Mouse (Mus musculus): ENCODE measurements around the gene Inpp5d. TPM values are rescaled to one million over a fixed set of nuclear protein-coding genes. Genes with fewer than 3 reads are reported as not detected.

Gene Inpp5d
- polyA plus RNA-seq, 1 experiment from 2014 or later: 3.7 TPM

- H3K27me3 ChIP-seq (ENCODE audit: control insufficient read depth, insufficient read depth, low read length): no peaks in the 10 kb centered on the region
- ATAC-seq (ENCODE audit: low FRiP score) (no peak), DNase-seq (ENCODE audit: low spot score) (no peak)
- H3K36me3 ChIP-seq (ENCODE audit: control insufficient read depth, insufficient read depth, low read length): no peaks in the 10 kb centered on the region
- no peak overlapping the region for H3K27ac ChIP-seq (ENCODE audit: low read depth, low read length)
- H3K4me1 ChIP-seq (replicated peaks; ENCODE audit: control insufficient read depth, insufficient read depth, low read length): no peaks in the 10 kb centered on the region
- H3K9me3 ChIP-seq (ENCODE audit: control insufficient read depth, low read length): no peaks in the 10 kb centered on the region
- H3K4me3 ChIP-seq (ENCODE audit: low read depth, low read length): no peak overlapping the region
- no peak overlapping the region for H3K9ac ChIP-seq (ENCODE audit: low read depth, low read length)
- WGBS: 80% methylated on average over 2 of the region's 2 CpGs
- no peak overlapping the region for H3K4me2 ChIP-seq (replicated peaks; ENCODE audit: low read depth, low read length)
Observed at GRCm38 (mm10) chr1:87628085-87628484, 8.0 kb downstream of the Inpp5d start.

DNA sequence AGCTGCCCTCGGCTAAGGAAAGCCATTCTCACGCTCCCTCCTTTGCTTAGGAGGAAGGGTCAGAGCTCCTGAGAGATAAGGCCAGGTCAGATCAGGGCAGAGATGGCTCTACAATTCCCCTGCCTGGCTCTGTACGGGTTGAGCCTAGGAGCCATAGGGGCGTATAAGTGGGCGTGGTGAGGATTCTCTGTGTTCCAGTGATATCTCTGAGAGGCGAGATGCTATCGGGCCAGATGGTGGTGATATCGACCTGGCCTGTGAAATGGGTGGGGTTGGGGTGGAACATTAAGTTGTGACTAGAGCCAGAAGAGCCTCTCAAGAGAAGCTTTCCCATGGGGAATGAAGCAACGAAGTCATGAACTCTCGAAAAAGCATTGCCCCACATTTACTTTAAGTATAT is 11.5 kb downstream of the Inpp5d start:
- Histone ChIP-seq H3K9ac (ENCODE audit: low read depth, low read length) (no peak overlapping the region), H3K27ac (ENCODE audit: low read depth, low read length) (no peak overlapping the region), H3K27me3 (ENCODE audit: control insufficient read depth, insufficient read depth, low read length) (no peaks in the 10 kb centered on the region), H3K4me1 (replicated peaks; ENCODE audit: control insufficient read depth, insufficient read depth, low read length) (no peaks in the 10 kb centered on the region), H3K4me2 (replicated peaks; ENCODE audit: low read depth, low read length) (no peak overlapping the region), H3K9me3 (ENCODE audit: control insufficient read depth, low read length) (no peaks in the 10 kb centered on the region), H3K36me3 (ENCODE audit: control insufficient read depth, insufficient read depth, low read length) (no peaks in the 10 kb centered on the region), H3K4me3 (ENCODE audit: low read depth, low read length) (no peak overlapping the region)
- DNase-seq (ENCODE audit: low spot score): no peak
- 80% methylated on average over 10 of the region's 10 CpGs for WGBS
- no peak for ATAC-seq (ENCODE audit: low FRiP score)

- Histone ChIP-seq H3K9me3 (ENCODE audit: control insufficient read depth, low read length) (no peaks in the 10 kb centered on the region), H3K27me3 (ENCODE audit: control insufficient read depth, insufficient read depth, low read length) (no peaks in the 10 kb centered on the region), H3K27ac (ENCODE audit: low read depth, low read length) (no peak overlapping the region), H3K4me2 (replicated peaks; ENCODE audit: low read depth, low read length) (no peak overlapping the region), H3K4me1 (replicated peaks; ENCODE audit: control insufficient read depth, insufficient read depth, low read length) (no peaks in the 10 kb centered on the region), H3K9ac (ENCODE audit: low read depth, low read length) (no peak overlapping the region), H3K36me3 (ENCODE audit: control insufficient read depth, insufficient read depth, low read length) (no peaks in the 10 kb centered on the region), H3K4me3 (ENCODE audit: low read depth, low read length) (no peak overlapping the region)
- WGBS: 76% methylated on average over 6 of the region's 6 CpGs
- DNase-seq (ENCODE audit: low spot score): no peak
- ATAC-seq (ENCODE audit: low FRiP score): no peak
Observed at GRCm38 (mm10) chr1:87632163-87632562, 12.1 kb downstream of the Inpp5d start.

- Histone ChIP-seq H3K27ac (ENCODE audit: low read depth, low read length) (no peak overlapping the region), H3K27me3 (ENCODE audit: control insufficient read depth, insufficient read depth, low read length) (no peaks in the 10 kb centered on the region), H3K9ac (ENCODE audit: low read depth, low read length) (no peak overlapping the region), H3K9me3 (ENCODE audit: control insufficient read depth, low read length) (no peaks in the 10 kb centered on the region), H3K36me3 (ENCODE audit: control insufficient read depth, insufficient read depth, low read length) (no peaks in the 10 kb centered on the region), H3K4me3 (ENCODE audit: low read depth, low read length) (no peak overlapping the region), H3K4me1 (replicated peaks; ENCODE audit: control insufficient read depth, insufficient read depth, low read length) (no peaks in the 10 kb centered on the region), H3K4me2 (replicated peaks; ENCODE audit: low read depth, low read length) (no peak overlapping the region)
- WGBS: 81% methylated on average over 12 of the region's 12 CpGs
- DNase-seq (ENCODE audit: low spot score): no peak
- no peak for ATAC-seq (ENCODE audit: low FRiP score)
Observed at GRCm38 (mm10) chr1:87636716-87637117, 16.6 kb downstream of the Inpp5d start.

GRCm38 (mm10) chr1:87637121-87637877 is 17.2 kb downstream of the Inpp5d start:
- Histone ChIP-seq H3K4me2 (replicated peaks; ENCODE audit: low read depth, low read length) (no peak overlapping the region), H3K27ac (ENCODE audit: low read depth, low read length) (no peak overlapping the region), H3K27me3 (ENCODE audit: control insufficient read depth, insufficient read depth, low read length) (no peaks in the 10 kb centered on the region), H3K36me3 (ENCODE audit: control insufficient read depth, insufficient read depth, low read length) (no peaks in the 10 kb centered on the region), H3K9me3 (ENCODE audit: control insufficient read depth, low read length) (no peaks in the 10 kb centered on the region), H3K9ac (ENCODE audit: low read depth, low read length) (no peak overlapping the region), H3K4me3 (ENCODE audit: low read depth, low read length) (no peak overlapping the region), H3K4me1 (replicated peaks; ENCODE audit: control insufficient read depth, insufficient read depth, low read length) (no peaks in the 10 kb centered on the region)
- WGBS: 86% methylated on average over 4 of the region's 4 CpGs
- no peak for DNase-seq (ENCODE audit: low spot score)
- peak; percentile 35; the same call in 1 of the 2 replicates for ATAC-seq (ENCODE audit: low FRiP score)

DNA sequence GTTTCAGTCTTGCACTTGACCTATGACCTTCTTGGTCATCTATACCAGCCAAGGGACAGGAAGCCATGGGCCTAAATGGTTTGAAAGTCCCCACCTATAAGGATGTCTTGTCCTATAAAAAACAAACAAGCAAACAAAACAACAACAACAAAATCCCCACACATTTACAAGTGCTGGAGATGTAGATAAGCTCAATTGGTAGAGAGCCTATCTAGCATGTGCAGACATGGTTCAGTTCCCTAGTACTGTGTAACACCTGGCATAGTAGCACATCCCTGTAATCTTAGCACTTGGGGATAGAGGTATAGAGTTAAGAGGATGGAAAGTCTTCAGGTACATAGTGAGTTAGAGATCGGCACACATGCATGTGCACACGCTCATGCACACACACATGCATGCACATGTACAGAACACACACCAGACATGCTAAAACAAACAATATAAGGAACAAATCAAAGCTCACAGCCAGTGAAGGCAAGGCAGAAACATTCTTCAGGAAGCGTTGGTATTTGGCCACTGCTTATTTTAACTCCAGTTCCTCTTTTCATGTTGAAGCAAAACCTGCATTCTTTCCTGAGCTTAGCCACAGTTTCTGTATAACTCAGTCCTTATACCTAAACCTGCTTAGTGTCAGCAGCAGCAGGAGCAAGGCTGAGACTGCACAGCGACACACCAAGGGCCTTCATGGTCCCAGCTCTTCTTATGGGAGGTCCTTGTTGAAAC is 17.9 kb downstream of the Inpp5d start:
- no peaks in the 10 kb centered on the region for H3K4me1 ChIP-seq (replicated peaks; ENCODE audit: control insufficient read depth, insufficient read depth, low read length)
- no peaks in the 10 kb centered on the region for H3K9me3 ChIP-seq (ENCODE audit: control insufficient read depth, low read length)
- no peak overlapping the region for H3K9ac ChIP-seq (ENCODE audit: low read depth, low read length)
- no peak for ATAC-seq (ENCODE audit: low FRiP score)
- H3K4me2 ChIP-seq (replicated peaks; ENCODE audit: low read depth, low read length): no peak overlapping the region
- DNase-seq (ENCODE audit: low spot score): no peak
- H3K4me3 ChIP-seq (ENCODE audit: low read depth, low read length): no peak overlapping the region
- no peaks in the 10 kb centered on the region for H3K27me3 ChIP-seq (ENCODE audit: control insufficient read depth, insufficient read depth, low read length)
- H3K27ac ChIP-seq (ENCODE audit: low read depth, low read length): no peak overlapping the region
- 92% methylated on average over 4 of the region's 4 CpGs for WGBS
- H3K36me3 ChIP-seq (ENCODE audit: control insufficient read depth, insufficient read depth, low read length): no peaks in the 10 kb centered on the region

GRCm38 (mm10) chr1:87639724-87640123 is 19.6 kb downstream of the Inpp5d start:
- no peaks in the 10 kb centered on the region for H3K4me1 ChIP-seq (replicated peaks; ENCODE audit: control insufficient read depth, insufficient read depth, low read length)
- no peak overlapping the region for H3K4me2 ChIP-seq (replicated peaks; ENCODE audit: low read depth, low read length)
- no peaks in the 10 kb centered on the region for H3K27me3 ChIP-seq (ENCODE audit: control insufficient read depth, insufficient read depth, low read length)
- no peak overlapping the region for H3K9ac ChIP-seq (ENCODE audit: low read depth, low read length)
- no peaks in the 10 kb centered on the region for H3K36me3 ChIP-seq (ENCODE audit: control insufficient read depth, insufficient read depth, low read length)
- WGBS: 87% methylated on average over 8 of the region's 8 CpGs
- no peak overlapping the region for H3K27ac ChIP-seq (ENCODE audit: low read depth, low read length)
- H3K4me3 ChIP-seq (ENCODE audit: low read depth, low read length): no peak overlapping the region
- DNase-seq (ENCODE audit: low spot score) (no peak), ATAC-seq (ENCODE audit: low FRiP score) (no peak)
- H3K9me3 ChIP-seq (ENCODE audit: control insufficient read depth, low read length): no peaks in the 10 kb centered on the region

DNA sequence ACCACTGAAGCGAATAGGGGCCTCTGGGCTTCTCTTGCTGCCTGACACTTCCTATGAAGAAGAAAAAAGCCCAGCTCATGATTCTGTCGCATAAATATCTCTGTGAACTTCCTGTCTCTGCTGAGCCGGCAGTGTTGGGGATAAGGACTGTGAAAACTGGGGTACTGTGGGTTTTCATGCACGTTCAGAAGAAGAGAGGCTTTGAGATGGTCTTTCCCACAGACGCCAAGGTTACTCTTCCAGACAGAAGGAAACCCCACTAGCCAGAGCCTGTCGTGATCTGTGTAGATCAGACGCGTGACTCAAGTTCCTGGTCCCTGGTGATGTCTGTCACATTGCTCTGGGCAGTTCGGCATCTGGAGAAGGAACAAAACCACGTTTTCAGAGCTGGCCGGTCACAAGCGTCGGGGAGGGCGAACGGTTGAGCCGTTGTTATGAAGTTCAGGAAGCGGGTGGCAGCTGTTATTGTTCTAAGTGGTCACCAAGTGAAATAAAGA is 20.1 kb downstream of the Inpp5d start:
- DNase-seq (ENCODE audit: low spot score) (no peak), ATAC-seq (ENCODE audit: low FRiP score) (no peak)
- Histone ChIP-seq H3K9ac (ENCODE audit: low read depth, low read length) (no peak overlapping the region), H3K9me3 (ENCODE audit: control insufficient read depth, low read length) (no peaks in the 10 kb centered on the region), H3K36me3 (ENCODE audit: control insufficient read depth, insufficient read depth, low read length) (no peaks in the 10 kb centered on the region), H3K4me1 (replicated peaks; ENCODE audit: control insufficient read depth, insufficient read depth, low read length) (no peaks in the 10 kb centered on the region), H3K4me3 (ENCODE audit: low read depth, low read length) (no peak overlapping the region), H3K4me2 (replicated peaks; ENCODE audit: low read depth, low read length) (no peak overlapping the region), H3K27me3 (ENCODE audit: control insufficient read depth, insufficient read depth, low read length) (no peaks in the 10 kb centered on the region), H3K27ac (ENCODE audit: low read depth, low read length) (no peak overlapping the region)
- WGBS: 71% methylated on average over 17 of the region's 17 CpGs

DNA sequence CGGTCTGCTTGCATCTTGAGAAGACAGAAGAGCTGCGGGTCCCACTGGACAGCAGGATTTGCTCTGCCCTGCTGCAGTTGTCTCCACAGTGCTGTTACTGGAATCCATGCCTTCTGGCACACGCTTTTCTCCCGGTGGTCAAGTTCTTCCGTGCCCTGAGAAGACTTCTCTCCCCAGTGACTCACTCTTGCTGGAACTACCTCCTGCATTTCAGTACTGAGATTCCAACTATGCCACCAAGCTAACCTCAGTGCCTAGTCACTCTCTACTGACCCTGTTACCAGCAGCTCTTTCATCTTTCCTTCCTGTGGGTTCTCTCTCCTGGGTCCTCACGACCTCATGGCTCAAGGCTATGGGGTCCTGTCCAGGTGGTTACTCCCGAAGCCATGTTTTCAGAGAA is 22.9 kb downstream of the Inpp5d start:
- Histone ChIP-seq H3K27ac (ENCODE audit: low read depth, low read length) (no peak overlapping the region), H3K9ac (ENCODE audit: low read depth, low read length) (no peak overlapping the region), H3K4me1 (replicated peaks; ENCODE audit: control insufficient read depth, insufficient read depth, low read length) (no peaks in the 10 kb centered on the region), H3K9me3 (ENCODE audit: control insufficient read depth, low read length) (no peaks in the 10 kb centered on the region), H3K4me3 (ENCODE audit: low read depth, low read length) (no peak overlapping the region), H3K36me3 (ENCODE audit: control insufficient read depth, insufficient read depth, low read length) (no peaks in the 10 kb centered on the region), H3K27me3 (ENCODE audit: control insufficient read depth, insufficient read depth, low read length) (no peaks in the 10 kb centered on the region), H3K4me2 (replicated peaks; ENCODE audit: low read depth, low read length) (no peak overlapping the region)
- ATAC-seq (ENCODE audit: low FRiP score) (no peak), DNase-seq (ENCODE audit: low spot score) (no peak)
- 85% methylated on average over 7 of the region's 7 CpGs for WGBS
